Mouse (Mus musculus) gastrocnemius, postnatal 14 days (tissue): Measurements from ENCODE around the gene Nrd1. TPM values are rescaled to one million over a fixed set of nuclear protein-coding genes. Genes with fewer than 3 reads are reported as not detected.

ENCODE experiments used
- DNase-seq: peaks from one replicate; pipeline ENCODE4 v3.0.0; 2021; ENCODE audit warnings: mixed read lengths
- intact Hi-C: fragments of 180-260 bp; cut with DNase I; formaldehyde crosslinking; loops from one replicate; pipeline ENCODE4 v1.15.1; 2025; ENCODE audit warnings: low total_unique reads
- long read RNA-seq, 2 experiments: library from polyadenylated mRNA; stranded (forward); transcript quantifications; one replicate each; pipeline ENCODE4 v2.0.0; 2021
- total RNA-seq, 2 experiments: library from RNA; stranded (reverse); gene quantifications; 2 replicates each; pipeline ENCODE4 v1.2.3; 2021

Nrd1 gene
- 10 to 100 TPM; 71.8 to 86.4 TPM for total RNA-seq
- long read RNA-seq, experiment 1, full-length matches to known transcripts = 37 of 51 reads
- long read RNA-seq, experiment 1, partial matches to known transcripts = 9 of 51 reads
- long read RNA-seq, experiment 1, other reads (novel, unspliced or antisense) = 5 of 51 reads
- long read RNA-seq, experiment 2, full-length matches to known transcripts = 60 of 80 reads
- long read RNA-seq, experiment 2, partial matches to known transcripts = 13 of 80 reads
- long read RNA-seq, experiment 2, other reads (novel, unspliced or antisense) = 7 of 80 reads

- intact Hi-C loops = no loop called here
- peak; percentile 98 for DNase-seq
Measured at GRCm38 (mm10) chr4:108999999-109000950, at the start of gene Nrd1. TSS of gene Nrd1 (plus strand) at chr4:109000655.

GRCm38 (mm10) chr4:108951663-108952062 is 48.8 kb upstream of the Nrd1 start:
- no peak for DNase-seq
- intact Hi-C loops = no loop called here

GRCm38 (mm10) chr4:108959696-108960095 is 40.8 kb upstream of the Nrd1 start:
- intact Hi-C loops = no loop called here
- DNase-seq = no peak

GRCm38 (mm10) chr4:108960619-108961460 is 39.6 kb upstream of the Nrd1 start:
- DNase-seq = no peak
- intact Hi-C loops = no loop called here

- no peak for DNase-seq
- intact Hi-C loops = no loop called here
Measured at GRCm38 (mm10) chr4:108963017-108963416, 37.4 kb upstream of the Nrd1 start.

- intact Hi-C loops = no loop called here
- DNase-seq = no peak
Measured at GRCm38 (mm10) chr4:108969517-108969916, 30.9 kb upstream of the Nrd1 start.

GRCm38 (mm10) chr4:108971054-108971453 is 29.4 kb upstream of the Nrd1 start:
- intact Hi-C loops = no loop called here

GRCm38 (mm10) chr4:108976458-108977071 is 23.9 kb upstream of the Nrd1 start:
- intact Hi-C loops = loop anchor here (5.0 kb wide), 1 partner anchor 104 kb away; no protein-coding TSS in a partner anchor
- peak; percentile 11 for DNase-seq

More at GRCm38 (mm10) chr4:108971054-108971453, 29.4 kb upstream of the Nrd1 start:
- no peak for DNase-seq

- no peak for DNase-seq
- intact Hi-C loops = no loop called here
Measured at GRCm38 (mm10) chr4:108986833-108987472, 13.5 kb upstream of the Nrd1 start.

- DNase-seq = no peak
- intact Hi-C loops = no loop called here
Measured at GRCm38 (mm10) chr4:108987473-108987842, 13.0 kb upstream of the Nrd1 start.

- intact Hi-C loops = no loop called here
- DNase-seq = no peak
Measured at GRCm38 (mm10) chr4:108989430-108989829, 11.0 kb upstream of the Nrd1 start.

- DNase-seq = no peak
- intact Hi-C loops = no loop called here
Measured at GRCm38 (mm10) chr4:108990032-108990431, 10.4 kb upstream of the Nrd1 start.

- intact Hi-C loops = no loop called here
- DNase-seq = no peak
Measured at GRCm38 (mm10) chr4:108990571-108990970, 9.9 kb upstream of the Nrd1 start.

- DNase-seq = no peak
- intact Hi-C loops = no loop called here
Measured at GRCm38 (mm10) chr4:108991811-108992210, 8.6 kb upstream of the Nrd1 start.

- intact Hi-C loops = no loop called here
- no peak for DNase-seq
Measured at GRCm38 (mm10) chr4:108992978-108993377, 7.5 kb upstream of the Nrd1 start.

GRCm38 (mm10) chr4:109000961-109001360 is 506 bp downstream of the Nrd1 start:
- DNase-seq = peak; percentile 9
- intact Hi-C loops = no loop called here

- intact Hi-C loops = no loop called here
- no peak for DNase-seq
Measured at GRCm38 (mm10) chr4:109008046-109008445, 7.6 kb downstream of the Nrd1 start.

GRCm38 (mm10) chr4:109014091-109014490 is 13.6 kb downstream of the Nrd1 start:
- DNase-seq = no peak

GRCm38 (mm10) chr4:109017441-109017840 is 17.0 kb downstream of the Nrd1 start:
- intact Hi-C loops = no loop called here

More at GRCm38 (mm10) chr4:109014091-109014490, 13.6 kb downstream of the Nrd1 start:
- intact Hi-C loops = no loop called here

More at GRCm38 (mm10) chr4:109017441-109017840, 17.0 kb downstream of the Nrd1 start:
- DNase-seq = peak; percentile 56
